Mouse (Mus musculus) kidney, adult 2 months (tissue): ENCODE data around the gene Il1rapl1.

Experiments used
- CTCF ChIP-seq: fragments of 200-500 bp; conservative IDR thresholded peaks from 2 replicates; pipeline ENCODE4 v1.5.1; 2011; ENCODE audit warnings: low read depth, mild to moderate bottlenecking, control low read depth, low read length, moderate library complexity, mixed read lengths; ENCODE audit not compliant: insufficient read depth, insufficient read length
- POLR2A ChIP-seq: fragments of 200-500 bp; IDR thresholded peaks from one replicate; pipeline ENCODE4 v1.6.1; 2011; ENCODE audit warnings: low read depth, low read length, control low read depth

- no peak for TF ChIP-seq POLR2A
- TF ChIP-seq CTCF = no peak
Measured at GRCm38 (mm10) chrX:88115609-88116073, at the start of gene Il1rapl1.
